Mouse (Mus musculus): ENCODE measurements around the gene Wipf1. TPM values are rescaled to one million over a fixed set of nuclear protein-coding genes. Genes with fewer than 3 reads are reported as not detected.

Wipf1 gene
- polyA plus RNA-seq, 1 experiment: 7.8 TPM

DNA sequence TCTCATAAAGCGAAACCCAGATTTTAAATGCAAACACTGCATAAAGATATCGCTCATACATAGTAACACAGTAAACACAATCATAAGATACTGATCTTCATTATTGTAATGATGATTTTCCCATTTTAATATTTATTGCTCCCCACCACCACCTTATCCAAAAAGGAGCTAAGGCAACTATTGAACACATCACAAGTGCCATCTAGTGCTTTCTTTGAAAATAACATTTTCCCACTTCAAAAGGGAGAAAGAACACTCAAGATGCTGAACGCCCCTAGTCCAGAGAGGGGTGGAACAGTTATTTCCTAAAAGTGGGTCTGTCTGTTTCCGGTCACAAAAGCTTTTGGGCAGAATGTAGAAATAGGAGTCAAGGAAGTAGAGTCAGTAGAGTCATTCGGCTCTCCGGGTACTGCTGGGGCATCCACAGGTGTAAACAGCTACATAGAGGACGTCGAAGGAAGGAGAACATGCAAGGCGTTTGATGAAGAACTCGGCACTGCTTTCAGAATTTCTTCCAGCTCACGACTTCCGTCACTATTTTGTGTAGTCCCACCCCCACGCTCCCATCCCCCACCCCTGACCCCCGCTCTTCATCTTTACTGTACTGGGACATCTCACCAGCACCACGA, 126.0 kb downstream of the Wipf1 start:
- Histone ChIP-seq H3K9me3 (replicated peaks; ENCODE audit: control insufficient read depth, insufficient read depth, low read length, poor library complexity, severe bottlenecking) (no peaks in the 10 kb centered on the region), H3K36me3 (ENCODE audit: control insufficient read depth, insufficient read depth, low read length, poor library complexity, severe bottlenecking) (no peaks in the 10 kb centered on the region), H3K27ac (ENCODE audit: insufficient read depth, low read length) (no peak overlapping the region), H3K27me3 (ENCODE audit: control insufficient read depth, insufficient read depth, low read length, poor library complexity, severe bottlenecking) (no peaks in the 10 kb centered on the region), H3K9ac (ENCODE audit: low read depth, poor library complexity, severe bottlenecking) (no peak overlapping the region), H3K4me3 (ENCODE audit: low read depth, low read length) (no peak overlapping the region), H3K4me1 (ENCODE audit: control insufficient read depth, insufficient read depth, low read length) (no peaks in the 10 kb centered on the region)
- TF ChIP-seq CTCF (IDR thresholded peaks at IDR 0.05; ENCODE audit: low read depth, low read length) (no peak), EP300 (IDR thresholded peaks at IDR 0.05; ENCODE audit: insufficient read depth, low read depth, low read length) (no peak), POLR2A (IDR thresholded peaks at IDR 0.05; ENCODE audit: insufficient read depth, low read length) (no peak)

DNA sequence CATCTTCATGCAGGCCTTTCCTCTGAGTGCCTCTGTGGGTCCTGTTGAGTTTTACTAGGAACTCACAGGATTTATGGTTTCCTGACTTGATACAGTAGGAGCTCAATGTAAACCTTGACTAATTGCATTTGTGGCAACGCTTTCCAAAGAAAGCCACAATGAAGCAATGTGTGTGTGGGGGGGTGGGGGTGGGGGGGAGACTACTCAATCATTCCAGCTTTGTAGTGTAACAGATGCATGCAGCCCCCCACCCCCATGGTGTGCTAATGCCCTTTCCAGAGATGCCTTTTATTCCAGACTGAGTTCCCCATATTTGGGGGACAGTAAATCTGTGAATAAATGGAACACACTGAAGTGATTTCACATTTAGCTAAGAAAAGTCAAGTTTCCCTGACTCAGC, 127.8 kb downstream of the Wipf1 start:
- Histone ChIP-seq H3K4me3 (ENCODE audit: low read depth, low read length) (no peak overlapping the region), H3K4me1 (ENCODE audit: control insufficient read depth, insufficient read depth, low read length) (no peaks in the 10 kb centered on the region), H3K27ac (ENCODE audit: insufficient read depth, low read length) (no peak overlapping the region), H3K36me3 (ENCODE audit: control insufficient read depth, insufficient read depth, low read length, poor library complexity, severe bottlenecking) (no peaks in the 10 kb centered on the region), H3K27me3 (ENCODE audit: control insufficient read depth, insufficient read depth, low read length, poor library complexity, severe bottlenecking) (no peaks in the 10 kb centered on the region), H3K9ac (ENCODE audit: low read depth, poor library complexity, severe bottlenecking) (no peak overlapping the region), H3K9me3 (replicated peaks; ENCODE audit: control insufficient read depth, insufficient read depth, low read length, poor library complexity, severe bottlenecking) (no peaks in the 10 kb centered on the region)
- TF ChIP-seq CTCF (IDR thresholded peaks at IDR 0.05; ENCODE audit: low read depth, low read length): no peak
- no peak for TF ChIP-seq EP300 (IDR thresholded peaks at IDR 0.05; ENCODE audit: insufficient read depth, low read depth, low read length)
- TF ChIP-seq POLR2A (IDR thresholded peaks at IDR 0.05; ENCODE audit: insufficient read depth, low read length): no peak

DNA sequence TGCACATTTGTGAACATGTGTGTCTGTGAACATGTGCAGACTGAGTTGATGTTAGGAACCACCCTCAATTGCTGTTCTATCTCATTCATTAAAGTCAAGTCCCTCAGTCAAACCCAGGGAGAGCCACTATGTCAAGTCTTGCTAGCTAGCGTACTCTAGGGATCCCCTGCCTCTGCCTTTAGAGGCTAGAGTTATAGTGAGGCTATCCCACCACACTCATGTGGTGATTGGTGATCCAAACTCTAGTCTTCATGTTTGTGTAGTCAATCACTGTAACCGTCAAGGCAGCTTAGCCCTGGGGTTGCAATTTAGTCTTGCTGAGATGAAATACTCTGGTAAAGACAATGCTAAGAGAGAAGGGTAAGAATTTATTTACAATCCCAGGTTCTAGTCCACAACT, 132.1 kb downstream of the Wipf1 start:
- TF ChIP-seq CTCF (IDR thresholded peaks at IDR 0.05; ENCODE audit: low read depth, low read length): no peak
- no peak for TF ChIP-seq POLR2A (IDR thresholded peaks at IDR 0.05; ENCODE audit: insufficient read depth, low read length)
- TF ChIP-seq EP300 (IDR thresholded peaks at IDR 0.05; ENCODE audit: insufficient read depth, low read depth, low read length): no peak
- no peaks in the 10 kb centered on the region for H3K27me3 ChIP-seq (ENCODE audit: control insufficient read depth, insufficient read depth, low read length, poor library complexity, severe bottlenecking)
- H3K27ac ChIP-seq (ENCODE audit: insufficient read depth, low read length): no peak overlapping the region
- H3K4me1 ChIP-seq (ENCODE audit: control insufficient read depth, insufficient read depth, low read length): no peaks in the 10 kb centered on the region
- H3K36me3 ChIP-seq (ENCODE audit: control insufficient read depth, insufficient read depth, low read length, poor library complexity, severe bottlenecking): no peaks in the 10 kb centered on the region
- no peaks in the 10 kb centered on the region for H3K9me3 ChIP-seq (replicated peaks; ENCODE audit: control insufficient read depth, insufficient read depth, low read length, poor library complexity, severe bottlenecking)
- H3K4me3 ChIP-seq (ENCODE audit: low read depth, low read length): no peak overlapping the region
- H3K9ac ChIP-seq (ENCODE audit: low read depth, poor library complexity, severe bottlenecking): no peak overlapping the region

DNA sequence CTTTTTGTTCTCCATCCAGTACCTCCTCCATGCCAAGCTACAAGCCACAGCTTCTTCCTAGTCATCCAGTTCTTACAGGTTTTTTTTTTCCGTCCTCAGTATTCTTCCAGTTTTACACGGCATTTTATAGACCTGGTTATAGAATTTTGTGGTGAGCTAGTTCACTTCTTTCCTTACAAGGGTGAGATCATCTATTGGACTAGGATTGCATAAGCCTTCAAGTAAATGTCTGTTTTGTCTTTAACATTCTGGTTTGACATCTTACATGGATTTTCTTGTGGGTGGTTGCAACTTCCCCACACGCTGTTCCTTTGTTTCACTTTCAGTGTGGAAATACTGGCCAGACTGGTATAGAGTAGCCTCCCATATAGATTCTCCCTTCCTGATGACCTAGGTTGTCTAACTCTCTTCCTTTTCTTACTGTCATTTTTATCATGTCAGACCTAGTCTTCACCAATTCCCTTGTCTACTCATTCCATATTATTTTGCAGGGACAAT, 132.7 kb downstream of the Wipf1 start:
- no peak overlapping the region for H3K27ac ChIP-seq (ENCODE audit: insufficient read depth, low read length)
- H3K9me3 ChIP-seq (replicated peaks; ENCODE audit: control insufficient read depth, insufficient read depth, low read length, poor library complexity, severe bottlenecking): no peaks in the 10 kb centered on the region
- H3K9ac ChIP-seq (ENCODE audit: low read depth, poor library complexity, severe bottlenecking): no peak overlapping the region
- H3K36me3 ChIP-seq (ENCODE audit: control insufficient read depth, insufficient read depth, low read length, poor library complexity, severe bottlenecking): no peaks in the 10 kb centered on the region
- H3K4me3 ChIP-seq (ENCODE audit: low read depth, low read length): no peak overlapping the region
- TF ChIP-seq EP300 (IDR thresholded peaks at IDR 0.05; ENCODE audit: insufficient read depth, low read depth, low read length) (no peak), POLR2A (IDR thresholded peaks at IDR 0.05; ENCODE audit: insufficient read depth, low read length) (no peak), CTCF (IDR thresholded peaks at IDR 0.05; ENCODE audit: low read depth, low read length) (no peak)
- H3K27me3 ChIP-seq (ENCODE audit: control insufficient read depth, insufficient read depth, low read length, poor library complexity, severe bottlenecking): no peaks in the 10 kb centered on the region
- H3K4me1 ChIP-seq (ENCODE audit: control insufficient read depth, insufficient read depth, low read length): no peaks in the 10 kb centered on the region

DNA sequence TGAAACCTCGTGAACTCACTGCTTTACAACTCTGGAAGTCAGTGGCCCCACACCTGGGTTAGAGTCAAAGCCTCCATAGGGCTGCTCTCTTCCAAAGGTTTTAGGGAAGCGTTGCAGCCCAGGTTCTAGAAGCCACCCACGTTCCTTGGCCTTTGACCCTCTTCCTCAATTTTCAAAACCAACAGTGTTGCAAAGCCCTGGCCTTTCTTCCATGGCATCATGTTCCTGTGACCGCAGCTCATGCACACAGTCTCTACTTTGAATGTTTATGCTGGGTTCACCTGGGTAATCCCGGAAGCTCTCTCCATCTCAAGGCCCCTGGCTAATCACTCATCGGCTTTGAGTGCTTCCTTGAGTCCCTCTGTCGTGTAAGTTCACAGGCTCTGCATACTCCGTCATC, 134.0 kb downstream of the Wipf1 start:
- no peaks in the 10 kb centered on the region for H3K9me3 ChIP-seq (replicated peaks; ENCODE audit: control insufficient read depth, insufficient read depth, low read length, poor library complexity, severe bottlenecking)
- no peaks in the 10 kb centered on the region for H3K27me3 ChIP-seq (ENCODE audit: control insufficient read depth, insufficient read depth, low read length, poor library complexity, severe bottlenecking)
- no peaks in the 10 kb centered on the region for H3K36me3 ChIP-seq (ENCODE audit: control insufficient read depth, insufficient read depth, low read length, poor library complexity, severe bottlenecking)
- H3K4me3 ChIP-seq (ENCODE audit: low read depth, low read length): no peak overlapping the region
- no peak overlapping the region for H3K9ac ChIP-seq (ENCODE audit: low read depth, poor library complexity, severe bottlenecking)
- H3K27ac ChIP-seq (ENCODE audit: insufficient read depth, low read length): no peak overlapping the region
- TF ChIP-seq CTCF (IDR thresholded peaks at IDR 0.05; ENCODE audit: low read depth, low read length) (no peak), POLR2A (IDR thresholded peaks at IDR 0.05; ENCODE audit: insufficient read depth, low read length) (no peak), EP300 (IDR thresholded peaks at IDR 0.05; ENCODE audit: insufficient read depth, low read depth, low read length) (no peak)
- no peaks in the 10 kb centered on the region for H3K4me1 ChIP-seq (ENCODE audit: control insufficient read depth, insufficient read depth, low read length)

DNA sequence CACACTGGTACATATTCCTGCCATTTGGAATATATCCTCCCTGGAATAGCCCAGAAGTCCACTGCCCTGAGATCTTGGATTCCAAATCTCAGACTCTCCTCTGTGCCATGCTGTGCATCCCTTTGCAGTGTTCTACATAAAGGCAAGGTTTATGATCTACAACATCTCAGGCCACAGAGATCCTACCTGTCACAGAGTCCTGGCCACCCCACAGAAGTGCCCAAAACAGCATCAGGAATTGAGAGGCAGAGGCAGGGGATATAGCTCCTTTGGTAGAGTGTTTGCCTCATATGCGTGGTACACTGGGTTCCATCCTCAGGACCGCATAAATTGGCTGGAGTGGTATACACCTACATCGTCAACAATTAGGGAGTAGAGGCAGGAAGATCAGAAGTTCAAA, 135.1 kb downstream of the Wipf1 start:
- H3K9ac ChIP-seq (ENCODE audit: low read depth, poor library complexity, severe bottlenecking): no peak overlapping the region
- TF ChIP-seq EP300 (IDR thresholded peaks at IDR 0.05; ENCODE audit: insufficient read depth, low read depth, low read length): no peak
- no peak for TF ChIP-seq POLR2A (IDR thresholded peaks at IDR 0.05; ENCODE audit: insufficient read depth, low read length)
- no peak for TF ChIP-seq CTCF (IDR thresholded peaks at IDR 0.05; ENCODE audit: low read depth, low read length)
- H3K36me3 ChIP-seq (ENCODE audit: control insufficient read depth, insufficient read depth, low read length, poor library complexity, severe bottlenecking): no peaks in the 10 kb centered on the region
- H3K27ac ChIP-seq (ENCODE audit: insufficient read depth, low read length): no peak overlapping the region
- H3K4me3 ChIP-seq (ENCODE audit: low read depth, low read length): no peak overlapping the region
- H3K9me3 ChIP-seq (replicated peaks; ENCODE audit: control insufficient read depth, insufficient read depth, low read length, poor library complexity, severe bottlenecking): no peaks in the 10 kb centered on the region
- H3K4me1 ChIP-seq (ENCODE audit: control insufficient read depth, insufficient read depth, low read length): no peaks in the 10 kb centered on the region
- H3K27me3 ChIP-seq (ENCODE audit: control insufficient read depth, insufficient read depth, low read length, poor library complexity, severe bottlenecking): no peaks in the 10 kb centered on the region
